Mouse (Mus musculus): ENCODE data around the gene Lgr4.

Lgr4 gene

DNA sequence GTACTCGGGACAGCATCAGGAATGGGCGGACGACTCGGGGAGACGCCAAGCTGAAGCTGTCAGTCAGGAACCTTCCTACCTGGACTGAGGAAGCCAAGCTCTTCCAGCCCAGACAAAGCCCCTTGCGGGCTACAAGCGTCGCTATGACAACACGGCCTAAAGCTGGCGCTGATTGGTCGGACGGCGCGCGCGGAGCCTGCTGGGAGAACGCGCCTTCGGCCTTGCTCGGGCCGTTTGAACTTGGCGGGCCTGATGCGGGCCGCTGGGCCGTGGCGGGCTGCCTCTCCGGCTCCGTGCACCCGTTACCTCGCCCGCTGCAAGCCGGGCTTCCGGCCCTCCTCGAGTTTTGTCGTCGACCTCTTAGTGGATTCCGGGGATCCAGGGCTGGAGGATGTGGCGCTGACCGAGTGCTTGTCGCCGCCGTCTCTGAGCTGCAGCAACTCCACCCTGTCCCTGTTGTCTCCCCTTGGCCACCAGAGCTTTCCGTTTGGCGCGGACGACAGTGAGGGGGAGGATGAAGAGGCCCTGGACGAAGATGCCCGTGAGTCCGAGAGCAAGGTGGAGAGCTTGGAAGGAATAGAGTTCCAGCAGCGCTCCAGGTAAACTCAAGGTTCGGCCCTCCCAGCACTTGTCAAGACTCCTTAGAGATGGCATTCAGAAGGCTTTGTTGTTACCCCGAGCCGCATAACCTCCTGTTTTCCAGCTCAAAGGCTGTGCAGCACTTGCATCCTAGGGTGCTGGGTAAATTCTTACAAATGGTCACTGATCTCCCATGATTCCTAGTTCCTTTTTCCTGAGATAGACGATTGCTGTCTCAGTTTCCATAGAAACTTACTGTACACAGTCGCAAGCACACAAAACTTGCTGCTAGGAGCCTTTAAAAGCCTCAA, 100.4 kb downstream of the Lgr4 start, which contains the start of gene Ccdc34:
Gene Ccdc34 (plus strand): TSS at position 202 of the 890 bp plus-strand sequence.
- DNase-seq (ENCODE audit: low spot score), result peak; percentile 93

DNA sequence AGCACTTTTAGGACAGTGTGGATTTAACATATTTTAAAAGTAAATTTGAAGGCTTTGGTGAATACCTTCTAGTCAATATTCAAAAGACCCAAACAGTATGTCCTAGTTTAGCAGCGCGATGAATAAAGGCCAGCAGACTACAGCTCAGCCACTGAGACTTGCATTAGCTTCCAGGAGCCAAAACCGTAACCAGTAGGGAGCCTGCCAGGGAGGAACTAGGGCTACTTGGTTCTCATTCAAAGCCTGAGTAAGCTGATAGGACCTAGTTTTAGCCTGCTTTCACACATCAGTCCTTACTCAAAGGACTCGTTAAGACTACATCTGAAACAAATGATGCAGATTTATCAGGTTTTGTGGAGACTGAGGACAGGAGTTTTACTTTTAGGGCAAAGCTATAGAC, 102.2 kb downstream of the Lgr4 start:
- DNase-seq (ENCODE audit: low spot score), result no peak

DNA sequence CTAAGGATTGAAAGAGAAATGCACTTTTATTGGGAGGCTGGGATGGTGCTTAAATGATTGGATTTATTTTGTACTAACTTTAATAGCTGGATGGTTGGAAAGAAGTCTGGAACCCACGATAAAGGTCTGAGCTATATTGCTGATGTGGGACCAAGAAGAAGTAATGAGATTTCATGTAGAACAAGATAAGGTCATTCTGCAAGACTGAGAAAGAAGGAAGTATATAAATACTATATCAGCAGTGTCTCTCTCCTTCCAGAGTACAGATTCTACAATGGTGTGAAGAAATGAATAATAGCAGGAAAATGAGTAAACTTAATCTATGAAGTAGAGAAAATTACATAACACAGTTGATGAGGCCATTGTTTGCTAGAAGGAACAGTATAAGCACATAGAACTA, 103.0 kb downstream of the Lgr4 start:
- DNase-seq (ENCODE audit: low spot score), result no peak

DNA sequence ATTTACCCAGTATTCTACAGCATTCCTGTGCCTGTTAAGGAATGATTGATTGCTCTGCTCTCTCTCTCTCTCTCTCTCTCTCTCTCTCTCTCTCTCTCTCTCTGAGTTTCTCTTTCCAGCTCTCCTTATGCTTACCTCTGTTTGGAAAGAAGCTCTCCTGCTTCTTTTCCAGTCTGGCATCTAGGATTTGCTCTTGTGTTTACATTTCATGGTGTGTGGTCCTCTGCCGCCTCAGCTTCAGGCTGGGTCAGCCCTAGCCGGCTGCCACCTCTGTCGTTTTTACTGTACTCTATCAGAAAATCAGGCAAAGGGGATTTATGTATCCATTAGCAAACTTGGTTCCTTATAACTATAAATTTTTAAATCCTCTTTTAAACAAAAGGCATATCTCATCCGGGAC, 118.8 kb downstream of the Lgr4 start:
- no peak for DNase-seq (ENCODE audit: low spot score)

DNA sequence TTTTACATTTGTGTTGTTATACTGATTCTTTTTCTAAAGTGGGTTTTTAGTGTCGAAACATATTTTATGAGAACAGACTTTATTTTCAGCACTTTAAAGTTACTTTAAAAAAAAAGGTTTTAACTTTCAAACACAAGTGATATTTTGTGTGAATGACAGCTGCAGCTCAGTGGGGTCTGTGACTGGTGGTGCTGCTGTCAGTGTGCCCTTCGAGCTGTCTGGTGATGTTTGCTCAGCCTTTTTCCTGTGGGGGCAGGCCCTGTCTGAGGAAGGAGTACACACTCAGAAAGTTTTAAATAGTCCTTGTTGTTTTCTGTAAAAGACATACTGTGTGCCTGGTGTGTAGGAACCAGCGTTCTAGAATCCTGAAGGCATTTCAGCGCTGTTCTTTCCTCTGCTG, 119.2 kb downstream of the Lgr4 start:
- no peak for DNase-seq (ENCODE audit: low spot score)

DNA sequence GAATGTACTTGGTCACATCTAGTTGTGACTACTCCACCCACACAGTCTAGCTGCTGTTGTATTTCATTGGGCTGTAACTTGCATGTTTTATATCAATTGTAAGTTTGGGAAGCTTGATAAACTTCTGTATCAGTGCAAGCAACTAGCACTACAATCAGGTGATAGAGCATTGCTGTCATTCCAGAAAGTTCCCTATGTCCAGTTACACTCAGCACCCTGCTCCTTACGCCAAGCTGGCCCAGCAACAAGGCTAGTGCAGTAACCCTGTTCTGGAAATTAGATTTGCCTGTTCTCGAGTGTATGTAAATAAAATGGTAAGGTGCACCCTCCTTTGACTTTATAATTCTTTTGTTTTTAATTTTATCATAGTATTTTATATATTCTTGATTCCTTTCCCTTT, 119.8 kb downstream of the Lgr4 start:
- DNase-seq (ENCODE audit: low spot score), result no peak

DNA sequence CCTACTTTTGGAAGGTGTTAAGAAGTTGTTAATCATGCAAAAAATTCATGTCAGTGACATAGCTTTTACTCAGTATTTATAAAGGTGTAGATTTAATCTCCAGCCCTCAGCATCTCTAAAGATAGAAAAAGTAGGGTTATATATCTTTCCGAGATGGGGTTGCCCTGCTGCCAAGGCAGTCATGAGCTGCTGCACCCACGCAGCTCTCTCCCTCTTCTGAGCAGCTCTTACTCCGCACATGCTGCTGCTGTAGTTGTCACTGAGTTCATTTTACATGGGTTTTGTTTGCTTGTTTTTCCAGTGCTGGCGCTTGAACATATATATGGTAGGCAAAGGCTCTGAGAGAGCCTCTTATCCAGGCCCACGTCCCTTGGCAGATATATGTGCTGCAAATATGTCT, 120.9 kb downstream of the Lgr4 start:
- DNase-seq (ENCODE audit: low spot score), result no peak

DNA sequence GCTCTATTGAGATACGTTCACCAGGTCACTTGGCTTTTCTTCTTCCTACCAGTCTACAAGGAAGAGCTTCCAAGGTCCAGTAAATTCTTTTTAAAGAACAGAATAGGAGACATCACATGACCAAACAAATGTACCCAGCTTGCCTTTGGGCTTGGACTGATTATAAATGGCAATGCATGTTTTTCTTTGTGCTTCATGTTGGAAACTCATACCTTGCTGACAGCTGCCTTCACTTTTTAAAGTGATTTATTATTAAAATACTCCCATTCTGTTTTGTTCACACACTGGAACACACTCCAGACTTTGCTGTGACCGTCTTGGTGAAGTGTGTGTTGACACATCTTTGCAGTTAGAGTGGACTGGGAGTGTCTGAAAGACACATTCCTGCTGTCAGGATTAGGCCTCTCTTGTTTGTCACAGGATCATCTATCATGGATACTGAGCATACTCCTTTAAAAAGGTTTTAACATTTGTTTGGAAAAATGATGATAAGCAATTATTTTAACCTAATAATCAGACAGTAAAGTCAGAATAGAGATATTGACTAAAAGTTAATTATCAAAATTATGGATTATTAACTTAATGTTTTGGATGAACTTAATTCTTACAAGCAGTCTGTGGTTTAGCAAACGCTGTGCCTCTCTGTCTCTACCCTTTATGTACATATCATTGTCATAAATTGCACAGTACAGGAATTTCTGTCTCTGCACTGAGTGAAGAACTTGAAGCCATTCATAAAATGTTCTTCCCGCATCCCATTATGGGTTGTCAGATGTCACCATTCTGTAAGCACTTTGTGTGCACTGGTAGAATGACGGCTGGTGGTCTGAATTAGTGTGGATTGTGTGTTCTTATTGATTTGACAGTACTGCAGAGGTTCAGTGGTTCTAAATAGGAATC, 125.7 kb downstream of the Lgr4 start:
- DNase-seq (ENCODE audit: low spot score), result no peak

DNA sequence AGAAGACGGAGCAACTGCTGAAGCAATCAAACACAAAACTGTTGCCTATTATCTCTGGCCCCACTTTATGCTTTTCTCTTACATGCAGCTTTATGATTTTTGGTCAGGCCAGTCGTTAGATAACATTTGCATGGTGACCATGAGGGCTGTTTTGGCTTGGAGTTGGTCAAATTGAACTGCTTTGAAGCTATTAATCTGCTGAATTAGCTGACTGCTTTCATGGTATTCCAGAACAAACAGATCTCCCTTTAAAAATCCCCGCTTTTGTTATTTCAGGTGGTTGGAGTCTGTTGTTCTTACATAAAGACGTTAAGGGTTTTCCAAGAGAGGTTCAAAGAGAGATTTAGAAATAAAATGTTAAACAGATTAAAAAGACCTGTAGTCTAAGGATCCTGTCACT, 141.0 kb downstream of the Lgr4 start:
- DNase-seq (ENCODE audit: low spot score), result no peak

DNA sequence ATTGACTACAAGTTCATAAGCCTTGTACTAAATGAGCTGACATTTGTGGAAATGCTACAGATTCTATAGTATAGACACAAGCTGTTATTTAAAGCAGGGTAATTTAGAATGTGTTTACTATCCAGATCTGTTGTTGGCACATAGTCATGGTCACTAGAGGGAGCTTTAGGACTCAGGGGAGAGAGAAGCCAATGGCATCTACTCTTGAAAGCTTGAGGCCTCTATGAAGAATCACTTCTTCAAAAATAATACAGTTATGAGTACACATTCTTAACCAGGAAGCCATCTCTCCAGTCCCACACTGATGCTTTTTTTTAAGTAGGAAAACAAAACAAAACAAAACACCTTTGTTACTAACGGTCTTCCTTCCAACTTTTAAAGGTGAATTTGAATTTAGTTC, 145.7 kb downstream of the Lgr4 start:
- DNase-seq (ENCODE audit: low spot score), result no peak

Measured in testis, postnatal 14 days (tissue).